Mouse (Mus musculus) ES-E14 (cell line): ENCODE data around the gene Piga.

Experiments
- CHD2 ChIP-seq: IDR thresholded peaks from 2 replicates; pipeline ENCODE4 v1.6.1; 2014; ENCODE audit warnings: mild to moderate bottlenecking, low read depth, low read length, inconsistent platforms
- HCFC1 ChIP-seq: IDR thresholded peaks from 2 replicates; pipeline ENCODE4 v1.6.1; 2012; ENCODE audit warnings: low read length, inconsistent platforms, borderline replicate concordance; ENCODE audit not compliant: insufficient read depth

GRCm38 (mm10) chrX:164447682-164448071 lies 28.1 kb downstream of the Piga start:
- TF ChIP-seq HCFC1, result no peak
- no peak for TF ChIP-seq CHD2
